Mouse (Mus musculus) heart, embryonic 15.5 days (tissue): Measurements from ENCODE around the gene Ddx19b. TPM values are rescaled to one million over a fixed set of nuclear protein-coding genes. Genes with fewer than 3 reads are reported as not detected.
"Not testable (repeated sequence)": the region's sequence is repeated elsewhere in the genome, so short reads cannot be mapped to it uniquely, and the experiment has no call there.

Experiments
- ATAC-seq: fragments of 200-750 bp; cut with Nextera tagmentation; replicated peaks from 2 replicates; pipeline ENCODE4 v1.8.0; 2017; ENCODE audit warnings: low read depth, moderate TSS enrichment; ENCODE audit not compliant: insufficient number of reproducible peaks, insufficient read depth, low FRiP score
- H3K27ac ChIP-seq: fragments of 300-500 bp; sonication (generic); 2 replicates; pipeline ENCODE4 v1.5.1; 2015; ENCODE audit warnings: mild to moderate bottlenecking, inconsistent platforms
- H3K27me3 ChIP-seq: fragments of 300-500 bp; sonication (generic); 2 replicates; pipeline ENCODE4 v1.6.1; 2015; ENCODE audit warnings: inconsistent platforms
- H3K36me3 ChIP-seq: fragments of 300-500 bp; sonication (generic); 2 replicates; pipeline ENCODE4 v1.6.1; 2015; ENCODE audit warnings: mild to moderate bottlenecking, inconsistent platforms
- H3K4me1 ChIP-seq: fragments of 300-500 bp; sonication (generic); replicated peaks from 2 replicates; pipeline ENCODE4 v1.6.1; 2015; ENCODE audit warnings: inconsistent platforms
- H3K4me2 ChIP-seq: fragments of 300-500 bp; sonication (generic); 2 replicates; pipeline ENCODE4 v1.6.1; 2015; ENCODE audit warnings: inconsistent platforms, mild to moderate bottlenecking, moderate library complexity
- H3K4me3 ChIP-seq: fragments of 300-500 bp; sonication (generic); 2 replicates; pipeline ENCODE4 v1.5.1; 2015; ENCODE audit warnings: mild to moderate bottlenecking, inconsistent platforms
- H3K9ac ChIP-seq: fragments of 300-500 bp; sonication (generic); 2 replicates; pipeline ENCODE4 v1.6.1; 2015; ENCODE audit warnings: mild to moderate bottlenecking, inconsistent platforms
- H3K9me3 ChIP-seq: fragments of 300-500 bp; sonication (generic); replicated peaks from 2 replicates; pipeline ENCODE4 v1.6.1; 2016; ENCODE audit warnings: inconsistent platforms
- WGBS: fragments of 180-500 bp; shearing (Covaris S2); methylation state at CpG from one replicate; pipeline ENCODE4 v1.1.7; 2015; ENCODE audit warnings: mixed read lengths; 5-methylcytosine and 5-hydroxymethylcytosine counted together
- polyA plus RNA-seq: library from polyadenylated mRNA; unstranded; fragments of >200 nt; fragmentation: Nextera tagmentation; extraction: Ambion mirVana; gene quantifications from 2 replicates; pipeline ENCODE4 v1.2.1, GENCODE M21; 2015

The Ddx19b gene
- polyA plus RNA-seq, 1 experiment from 2014 or later: 3.3 TPM

DNA sequence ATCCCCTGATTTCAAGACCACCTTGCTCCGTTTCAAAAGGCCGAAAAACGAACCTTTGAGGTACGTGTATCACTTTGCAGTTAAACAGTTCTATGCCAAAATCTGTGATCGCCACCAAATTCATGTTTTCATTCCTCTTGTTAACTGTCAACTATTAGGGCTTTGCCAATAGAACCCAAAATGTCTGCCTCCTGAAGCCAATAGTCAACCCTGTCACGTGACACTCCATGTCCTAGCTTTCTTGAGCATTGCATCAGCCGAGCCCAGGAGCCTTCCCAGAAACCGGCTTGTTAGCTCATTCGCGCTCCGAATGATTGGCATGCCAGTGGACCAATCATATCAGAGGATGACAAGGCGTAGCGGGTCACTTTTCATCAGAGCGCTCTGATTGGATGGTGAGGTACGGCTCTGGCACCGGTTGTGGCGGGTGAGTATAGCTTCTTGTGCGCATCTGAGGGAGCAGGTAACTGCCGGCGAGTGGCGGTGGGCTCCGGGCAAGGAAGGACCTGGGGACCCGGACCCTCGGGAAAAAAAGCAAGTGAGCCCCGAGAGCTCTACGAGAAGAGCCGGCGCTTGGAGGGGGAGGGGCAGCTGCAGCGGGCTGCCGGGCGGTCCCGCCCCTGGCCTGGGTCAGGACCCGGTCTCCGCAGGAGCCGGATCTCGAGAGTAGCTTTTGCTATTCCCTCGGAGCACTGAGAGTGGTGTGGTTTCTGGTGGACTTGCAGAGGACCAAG lies 2.1 kb upstream of the Ddx19b start:
- Histone ChIP-seq H3K9me3 (no peaks in the 10 kb centered on the region), H3K9ac (peak overlapping the region; percentile 61), H3K36me3 (peaks cover 18% of the 10 kb centered on the region), H3K27ac (peak overlapping the region; percentile 59), H3K27me3 (0 out of 2 replicates have a peak, but pooled peaks cover 13% of the 10 kb centered on the region), H3K4me3 (peak overlapping the region; percentile 69), H3K4me1 (peaks cover 14% of the 10 kb centered on the region), H3K4me2 (peak overlapping the region; percentile 65)
- peak; percentile 99 for ATAC-seq
- WGBS: 5% methylated on average over 36 of the region's 37 CpGs

DNA sequence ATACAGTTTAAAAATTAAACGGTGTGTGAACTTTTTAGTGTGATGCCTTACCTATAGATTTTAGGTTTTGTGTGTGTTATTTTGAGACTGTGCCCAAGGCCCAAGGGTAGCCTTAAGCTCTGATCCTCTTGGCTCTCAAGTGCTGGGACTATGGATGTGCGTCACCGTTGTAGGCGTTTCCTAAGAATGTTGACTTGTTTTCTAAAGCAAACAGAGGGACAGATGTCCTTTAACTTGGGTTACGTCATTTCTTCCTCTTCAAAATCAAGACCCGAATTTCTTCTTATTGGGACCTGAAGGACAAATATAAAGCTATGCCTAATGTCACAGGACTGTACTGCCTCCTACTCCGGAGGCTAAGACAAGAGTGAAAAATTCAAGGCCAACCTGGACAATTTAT lies 1.4 kb upstream of the Ddx19b start, which contains the start of gene Aars:
Gene Aars (plus strand): TSS at position 229 of the 400 bp plus-strand sequence.
- ATAC-seq: no peak
- peak within 1 kb of the TSS; percentile 65 for H3K4me2 ChIP-seq
- peak within 1 kb of the TSS; percentile 59 for H3K27ac ChIP-seq
- H3K4me1 ChIP-seq: peaks cover 16% of the 10 kb centered on the region
- 97% methylated on average over 7 of the region's 7 CpGs for WGBS
- no peaks in the 10 kb centered on the region for H3K9me3 ChIP-seq
- peak within 1 kb of the TSS; percentile 69 for H3K4me3 ChIP-seq
- H3K27me3 ChIP-seq: 0 out of 2 replicates have a peak, but pooled peaks cover 13% of the 10 kb centered on the region
- H3K9ac ChIP-seq: peak within 1 kb of the TSS; percentile 61
- H3K36me3 ChIP-seq: peaks cover 12% of the 10 kb centered on the region

DNA sequence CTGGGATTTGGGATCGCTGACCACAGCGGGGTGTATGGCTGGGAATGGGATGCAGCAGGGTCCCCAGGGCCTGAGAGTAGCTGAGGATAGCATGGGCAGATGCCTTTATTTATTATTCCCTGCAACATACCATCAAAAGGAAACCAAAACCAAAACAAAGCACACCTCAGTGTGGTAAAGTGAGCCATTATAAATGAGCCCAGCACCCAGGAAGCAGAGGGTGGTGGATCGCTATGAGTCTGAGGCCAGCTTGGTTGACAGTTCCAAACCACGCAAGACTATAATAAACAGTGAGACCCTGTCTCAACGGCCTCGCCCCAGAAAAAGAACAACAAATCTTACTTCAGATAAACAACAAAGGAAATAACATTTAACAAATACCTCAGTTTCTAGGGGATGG lies 1.5 kb downstream of the Ddx19b start:
- H3K4me2 ChIP-seq: no peak overlapping the region
- peaks cover 11% of the 10 kb centered on the region for H3K4me1 ChIP-seq
- no peak overlapping the region for H3K4me3 ChIP-seq
- no peak overlapping the region for H3K27ac ChIP-seq
- 0 out of 2 replicates have a peak, but pooled peaks cover 13% of the 10 kb centered on the region for H3K27me3 ChIP-seq
- H3K9me3 ChIP-seq: no peaks in the 10 kb centered on the region
- no peak overlapping the region for H3K9ac ChIP-seq
- ATAC-seq: no peak
- WGBS: 75% methylated on average over 6 of the region's 6 CpGs
- H3K36me3 ChIP-seq: no peaks in the 10 kb centered on the region

DNA sequence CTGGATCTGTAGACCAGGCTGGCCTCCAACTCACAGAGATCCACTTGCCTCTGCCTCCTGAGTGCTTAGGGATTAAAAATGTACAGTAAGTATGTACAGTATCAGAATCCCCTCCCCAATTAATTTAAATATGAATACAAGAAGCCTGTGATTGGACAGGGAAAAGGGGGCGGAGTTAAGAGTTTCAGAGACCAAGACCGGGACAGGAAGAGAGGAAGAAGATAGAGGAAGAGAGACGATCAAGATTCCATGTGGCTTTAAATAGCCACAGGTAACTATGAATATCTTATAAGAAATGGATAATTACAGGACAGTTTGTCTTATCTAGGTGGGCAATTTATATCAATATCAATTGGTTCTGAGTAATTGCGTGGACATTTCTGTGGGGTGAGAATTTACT lies 2.0 kb downstream of the Ddx19b start:
- Histone ChIP-seq H3K9ac (no peak overlapping the region), H3K4me3 (no peak overlapping the region), H3K9me3 (no peaks in the 10 kb centered on the region), H3K27ac (no peak overlapping the region), H3K4me1 (peaks cover 6% of the 10 kb centered on the region), H3K4me2 (no peak overlapping the region), H3K27me3 (0 out of 2 replicates have a peak, but pooled peaks cover 13% of the 10 kb centered on the region), H3K36me3 (no peaks in the 10 kb centered on the region)
- WGBS: 43% methylated on average over 4 of the region's 4 CpGs
- no peak for ATAC-seq

DNA sequence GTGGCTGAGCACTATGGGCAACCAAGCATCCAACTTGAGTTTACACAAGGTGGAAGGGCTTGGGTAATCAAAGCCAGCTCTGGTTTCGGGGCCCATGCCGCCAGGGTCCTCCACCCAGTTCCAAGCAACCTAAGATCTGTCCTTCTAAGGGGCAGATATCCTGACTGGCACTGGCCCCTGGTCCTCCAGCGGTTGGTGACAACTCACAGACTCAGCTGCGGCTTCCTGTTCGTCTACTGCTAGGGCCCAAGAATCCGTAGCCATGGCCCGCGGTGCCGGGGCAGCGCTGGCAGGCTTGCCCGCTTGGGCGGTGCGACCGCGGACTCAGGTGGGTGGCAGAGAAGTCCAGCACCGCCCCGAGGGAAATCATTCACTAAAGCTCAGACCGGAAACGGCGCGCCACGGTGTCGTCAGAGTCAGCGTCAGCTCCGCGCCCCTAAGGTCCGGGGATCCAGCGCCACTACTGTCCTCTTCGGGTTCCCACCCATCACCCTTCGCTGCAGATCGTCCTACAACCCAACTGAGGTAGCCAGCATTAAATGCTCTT lies 4.1 kb downstream of the Ddx19b start:
- Histone ChIP-seq H3K27ac (peak overlapping the region; percentile 70), H3K27me3 (0 out of 2 replicates have a peak, but pooled peaks cover 8% of the 10 kb centered on the region), H3K9me3 (no peaks in the 10 kb centered on the region), H3K36me3 (no peaks in the 10 kb centered on the region), H3K9ac (peak overlapping the region; percentile 77), H3K4me1 (0 out of 2 replicates have a peak, but pooled peaks cover 2% of the 10 kb centered on the region), H3K4me3 (peak overlapping the region; percentile 69), H3K4me2 (peak overlapping the region; percentile 77)
- under 1% methylated on average over 31 of the region's 31 CpGs for WGBS
- peak; percentile 91 for ATAC-seq

DNA sequence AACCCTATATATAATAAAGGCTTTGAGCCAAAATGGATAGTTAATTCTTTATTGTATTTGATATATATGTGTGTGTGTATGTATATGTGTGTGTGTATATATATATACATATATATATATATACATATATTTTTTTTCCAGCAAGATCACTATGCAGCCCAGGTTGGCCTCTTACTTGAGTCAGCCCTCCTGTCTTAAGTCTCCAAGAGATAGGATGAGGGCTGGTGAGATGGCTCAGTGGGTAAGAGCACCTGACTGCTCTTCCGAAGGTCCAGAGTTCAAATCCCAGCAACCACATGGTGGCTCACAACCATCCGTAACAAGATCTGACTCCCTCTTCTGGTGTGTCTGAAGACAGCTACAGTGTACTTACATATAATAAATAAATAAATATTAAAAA lies 4.9 kb downstream of the Ddx19b start:
- H3K4me3 ChIP-seq, H3K9ac ChIP-seq, H3K4me2 ChIP-seq, H3K36me3 ChIP-seq, H3K9me3 ChIP-seq, H3K27ac ChIP-seq, ATAC-seq, H3K27me3 ChIP-seq, H3K4me1 ChIP-seq: not testable (repeated sequence)
- 71% methylated on average over 2 of the region's 2 CpGs for whole genome bisulfite sequencing

DNA sequence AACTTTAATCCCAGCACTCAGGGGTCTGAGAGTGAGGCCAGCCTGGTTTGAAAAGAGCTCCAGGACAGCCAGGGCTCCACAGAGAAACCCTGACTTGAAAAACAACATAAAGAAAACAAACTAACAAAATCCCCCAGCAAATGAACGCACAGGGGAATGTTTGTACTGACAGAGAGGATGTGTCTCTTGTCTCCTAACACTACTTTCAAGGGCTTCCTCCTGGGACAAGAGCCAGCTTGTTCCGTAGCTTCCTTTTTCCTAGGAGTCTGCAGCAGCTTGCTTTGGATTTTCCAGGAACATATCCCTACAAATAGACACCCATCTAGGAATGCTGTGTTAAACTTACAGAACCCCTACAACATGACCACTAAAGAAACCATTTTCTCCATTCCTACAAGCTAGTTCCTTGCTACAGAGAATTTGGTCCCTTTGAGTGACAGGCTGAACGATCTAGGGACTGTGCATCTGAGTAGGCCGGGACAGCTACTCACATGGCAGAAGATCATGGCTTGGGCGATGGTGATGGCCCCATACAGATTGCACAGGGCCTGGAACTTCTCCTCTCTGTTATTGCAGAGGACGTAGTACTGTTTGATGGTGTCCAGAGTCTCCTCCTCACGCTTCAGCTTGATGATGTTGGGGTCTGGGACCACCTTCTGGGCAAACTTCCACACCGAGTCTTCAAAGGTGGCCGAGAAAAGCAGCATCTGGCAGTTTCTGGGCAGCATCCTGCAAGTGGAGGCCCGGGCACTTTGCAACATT lies 21.1 kb downstream of the Ddx19b start:
- not testable (repeated sequence) for H3K9me3 ChIP-seq, H3K27me3 ChIP-seq, H3K4me1 ChIP-seq, H3K27ac ChIP-seq, H3K4me2 ChIP-seq, H3K9ac ChIP-seq, ATAC-seq, H3K4me3 ChIP-seq
- peaks cover 31% of the 10 kb centered on the region for H3K36me3 ChIP-seq
- 84% methylated on average over 7 of the region's 10 CpGs for WGBS

DNA sequence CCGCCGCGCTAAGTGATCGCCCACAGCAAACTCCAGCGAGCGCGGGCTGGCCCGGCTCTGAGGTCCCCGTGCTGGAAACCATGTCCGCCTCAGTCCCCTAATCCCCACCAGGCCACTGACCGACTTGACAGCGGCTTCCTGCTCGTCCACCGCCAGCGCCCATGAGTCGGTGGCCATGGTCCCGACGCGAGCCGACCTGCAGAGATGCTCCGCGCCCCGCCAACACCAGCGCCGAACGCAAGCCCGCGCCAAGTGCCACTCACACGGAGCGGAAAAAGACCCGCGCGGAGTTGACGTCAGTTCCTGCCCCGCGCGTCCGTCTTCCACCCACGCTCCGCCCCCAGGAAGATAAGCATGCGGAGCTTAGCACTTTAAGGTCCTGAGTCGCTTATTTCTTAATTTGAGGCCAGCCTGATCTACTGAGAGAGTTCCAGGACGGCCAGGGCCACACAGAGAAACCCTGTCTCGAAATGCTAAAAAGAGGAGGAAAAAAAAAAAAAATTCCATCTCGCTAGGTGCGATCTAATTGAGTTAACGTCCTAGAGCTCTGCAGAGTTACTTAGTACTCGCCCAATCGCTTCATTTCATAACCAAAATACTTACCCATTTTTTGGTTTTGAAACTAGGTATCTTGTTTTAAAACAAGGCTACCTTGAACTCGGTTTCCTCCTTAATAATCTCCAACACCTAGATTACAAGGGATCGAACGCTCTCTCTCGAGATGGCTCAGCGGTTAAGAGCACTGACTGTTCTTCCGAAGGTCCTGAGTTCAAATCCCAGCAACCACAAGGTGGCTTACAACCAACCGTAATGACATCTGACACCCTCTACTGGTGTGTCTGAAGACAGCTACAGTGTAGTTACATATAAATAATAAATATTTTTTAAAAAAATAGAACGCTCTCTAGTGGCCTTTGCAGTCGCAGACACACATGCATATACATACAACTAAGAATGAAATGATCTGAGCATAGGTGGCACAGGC lies 33.7 kb downstream of the Ddx19b start, which contains the start of gene Ddx19a:
Gene Ddx19a (minus strand): TSS at position 254 of the 985 bp plus-strand sequence.
- no peaks in the 10 kb centered on the region for H3K9me3 ChIP-seq
- peak within 1 kb of the TSS; percentile 81 for H3K9ac ChIP-seq
- peak; percentile 89 for ATAC-seq
- 4% methylated on average over 58 of the region's 58 CpGs for WGBS
- H3K36me3 ChIP-seq: peaks cover 5% of the 10 kb centered on the region; the same call in 1 of the 2 replicates
- peak within 1 kb of the TSS; percentile 84 for H3K27ac ChIP-seq
- no peaks in the 10 kb centered on the region for H3K27me3 ChIP-seq
- H3K4me3 ChIP-seq: peak within 1 kb of the TSS; percentile 77
- peak within 1 kb of the TSS; percentile 74 for H3K4me2 ChIP-seq
- peaks cover 12% of the 10 kb centered on the region for H3K4me1 ChIP-seq

DNA sequence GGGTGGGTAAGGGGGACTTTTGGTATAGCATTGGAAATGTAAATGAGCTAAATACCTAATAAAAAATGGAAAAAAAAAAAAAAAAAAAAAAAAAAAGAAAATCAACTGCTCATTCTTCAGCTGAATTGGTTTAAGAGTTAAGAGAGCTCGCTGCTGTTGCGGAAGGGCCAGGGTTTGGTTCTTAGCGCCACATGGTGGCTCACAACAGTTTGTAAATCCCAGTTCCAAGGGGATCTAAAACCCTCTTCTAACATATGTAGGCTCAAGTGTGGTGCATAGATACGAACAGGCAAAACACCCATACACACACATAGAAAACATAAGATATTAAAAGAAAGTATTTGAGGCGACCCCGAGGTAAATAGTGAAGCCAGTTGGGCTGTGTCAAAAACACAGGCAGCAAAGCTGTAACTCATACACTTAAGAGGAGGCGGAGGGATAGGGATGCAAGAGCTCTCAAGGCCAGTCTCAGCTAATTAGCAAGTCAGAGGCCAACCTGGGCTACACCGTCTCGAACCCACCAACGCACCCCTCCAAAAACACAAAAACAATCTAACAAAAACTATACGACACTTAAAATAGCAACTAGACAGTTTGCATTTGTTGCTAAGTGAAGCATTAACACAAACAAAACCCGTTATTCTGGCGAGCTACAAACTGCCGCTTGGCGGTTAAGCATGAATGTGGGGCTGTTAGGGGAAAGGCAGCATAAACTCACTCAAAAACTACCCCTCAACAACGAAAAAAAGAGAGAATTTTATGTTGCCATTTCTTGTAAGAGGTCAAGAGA lies 34.7 kb downstream of the Ddx19b start:
- no peaks in the 10 kb centered on the region for H3K9me3 ChIP-seq
- peak overlapping the region; percentile 84 for H3K27ac ChIP-seq
- no peak for ATAC-seq
- 36% methylated on average over 16 of the region's 16 CpGs for WGBS
- H3K4me1 ChIP-seq: peaks cover 12% of the 10 kb centered on the region
- peak overlapping the region; percentile 77 for H3K4me3 ChIP-seq
- H3K36me3 ChIP-seq: peaks cover 16% of the 10 kb centered on the region
- no peaks in the 10 kb centered on the region for H3K27me3 ChIP-seq
- peak overlapping the region; percentile 74 for H3K4me2 ChIP-seq
- H3K9ac ChIP-seq: peak overlapping the region; percentile 81

DNA sequence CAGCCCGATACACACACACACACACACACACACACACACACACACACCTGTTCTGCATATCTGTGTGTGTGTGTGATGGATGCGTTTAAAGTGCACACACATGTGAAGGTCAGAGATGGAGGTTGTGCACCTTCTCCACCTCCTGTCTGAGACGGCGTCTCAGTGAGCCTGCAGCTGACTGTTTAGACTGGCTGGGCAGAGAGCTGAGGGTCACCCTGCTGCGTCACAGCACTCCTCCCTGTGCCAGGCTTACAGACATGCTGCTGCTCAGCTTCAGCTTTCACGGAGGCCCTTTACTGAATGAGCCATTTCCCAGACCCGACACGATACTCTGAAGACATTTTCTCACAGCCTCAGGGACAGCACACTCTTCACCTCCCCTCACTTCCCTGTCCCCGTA lies 41.5 kb downstream of the Ddx19b start:
- no peaks in the 10 kb centered on the region for H3K9me3 ChIP-seq
- no peak overlapping the region for H3K4me2 ChIP-seq
- ATAC-seq: no peak
- H3K4me3 ChIP-seq: no peak overlapping the region
- no peaks in the 10 kb centered on the region for H3K4me1 ChIP-seq
- WGBS: 87% methylated on average over 9 of the region's 9 CpGs
- H3K36me3 ChIP-seq: peaks cover 71% of the 10 kb centered on the region
- H3K27ac ChIP-seq: no peak overlapping the region
- no peaks in the 10 kb centered on the region for H3K27me3 ChIP-seq
- no peak overlapping the region for H3K9ac ChIP-seq
